Mouse (Mus musculus) liver, adult 2 months (tissue): ENCODE data around the gene Lmf1.

Experiments used
- CTCF ChIP-seq: fragments of 200-500 bp; IDR thresholded peaks from 2 replicates; pipeline ENCODE4 v1.5.1; 2011; ENCODE audit warnings: low read depth, low read length, control low read depth
- POLR2A ChIP-seq: fragments of 200-500 bp; IDR thresholded peaks from 2 replicates; pipeline ENCODE4 v1.6.1; 2011; ENCODE audit warnings: low read length, control low read depth; ENCODE audit not compliant: insufficient read depth; ENCODE audit errors: extremely low read depth

DNA sequence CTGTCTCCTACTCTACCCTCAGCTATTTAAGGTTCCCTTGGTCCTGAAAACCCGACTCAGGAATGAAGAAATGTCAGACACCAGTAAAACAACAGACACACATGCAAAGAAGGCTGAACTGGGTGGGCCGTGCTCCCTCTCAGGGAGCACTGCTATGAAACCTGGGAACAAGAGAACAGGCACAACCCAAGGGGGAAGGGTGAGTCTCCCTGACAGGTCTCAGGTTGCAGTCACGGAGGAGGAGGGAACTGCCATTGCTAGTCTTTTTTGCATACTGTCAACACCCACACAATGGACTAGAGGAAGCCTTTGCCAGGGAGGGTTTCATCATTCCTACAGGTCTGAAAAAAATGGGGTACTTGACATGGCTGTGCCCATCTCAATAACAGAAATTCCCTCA lies 31.9 kb upstream of the Lmf1 start:
- TF ChIP-seq POLR2A (no peak), CTCF (no peak)
